In genomic region chr8:26437571-26437970, GRCm38 (mm10) we compare ENCODE assay signal across 24 mouse cellular contexts.
DNase-seq lines count a peak whose midpoint lies in the region; ATAC-seq and TF ChIP-seq lines count a peak whose summit lies in the region.
"Had no signal": no experiment of that assay in that cellular context is flagged by ENCODE, and none has a peak within 500 bp of the region (broad histone marks: within the 10 kb centered on the region; RNA-seq: fewer than 3 reads in every experiment).

No protein-coding gene starts in this region.

- H3K9me3 ChIP-seq in hindbrain, embryonic 10.5 days = no peaks in the 10 kb centered on the region
- H3K9me3 ChIP-seq in hindbrain, embryonic 13.5 days = no peaks in the 10 kb centered on the region
- no peaks in the 10 kb centered on the region for H3K9me3 ChIP-seq in liver, postnatal 0 days (ENCODE audit: low read length)
- H3K9me3 ChIP-seq: embryonic facial prominence, embryonic 12.5 days; embryonic facial prominence, embryonic 15.5 days; hindbrain, embryonic 15.5 days had no signal

- H3K27me3 ChIP-seq in hindbrain, embryonic 10.5 days (ENCODE audit: insufficient read depth, poor library complexity, severe bottlenecking) = no peaks in the 10 kb centered on the region
- H3K27me3 ChIP-seq in hindbrain, embryonic 13.5 days = no peaks in the 10 kb centered on the region
- no peaks in the 10 kb centered on the region for H3K27me3 ChIP-seq in liver, postnatal 0 days (ENCODE audit: insufficient read depth, low read length)
- H3K27me3 ChIP-seq: embryonic facial prominence, embryonic 12.5 days; embryonic facial prominence, embryonic 15.5 days; hindbrain, embryonic 15.5 days had no signal

- TF ChIP-seq EP300 in liver, postnatal 0 days (IDR thresholded peaks at IDR 0.05; ENCODE audit: low read depth) = no peak

- H3K4me3 ChIP-seq in hindbrain, embryonic 10.5 days = no peak overlapping the region
- H3K4me3 ChIP-seq in hindbrain, embryonic 13.5 days = no peak overlapping the region
- no peak overlapping the region for H3K4me3 ChIP-seq in liver, postnatal 0 days (ENCODE audit: low read depth, low read length)
- H3K4me3 ChIP-seq: embryonic facial prominence, embryonic 12.5 days; embryonic facial prominence, embryonic 15.5 days; gastrocnemius, adult 2 months; hindbrain, embryonic 15.5 days had no signal

- H3K27ac ChIP-seq in hindbrain, embryonic 10.5 days = peak overlapping the region; percentile 75; the same call in 1 of the 2 replicates
- H3K27ac ChIP-seq in hindbrain, embryonic 13.5 days = no peak overlapping the region
- H3K27ac ChIP-seq in liver, postnatal 0 days (ENCODE audit: low read depth) = no peak overlapping the region
- H3K27ac ChIP-seq: embryonic facial prominence, embryonic 12.5 days; embryonic facial prominence, embryonic 15.5 days; gastrocnemius, adult 2 months had no signal

- no peak overlapping the region for H3K9ac ChIP-seq in hindbrain, embryonic 13.5 days
- H3K9ac ChIP-seq in liver, postnatal 0 days (replicated peaks) = no peak overlapping the region
- H3K9ac ChIP-seq: embryonic facial prominence, embryonic 12.5 days; embryonic facial prominence, embryonic 15.5 days; forebrain, postnatal 0 days; hindbrain, embryonic 15.5 days had no signal

- no peak overlapping the region for H3K4me2 ChIP-seq in hindbrain, embryonic 13.5 days
- H3K4me2 ChIP-seq in liver, postnatal 0 days (ENCODE audit: low read depth, low read length) = no peak overlapping the region
- H3K4me2 ChIP-seq: embryonic facial prominence, embryonic 12.5 days; embryonic facial prominence, embryonic 15.5 days; heart, embryonic 11.5 days had no signal

- H3K4me1 ChIP-seq in hindbrain, embryonic 10.5 days (replicated peaks) = peaks cover 34% of the 10 kb centered on the region
- H3K4me1 ChIP-seq in hindbrain, embryonic 13.5 days (replicated peaks) = peaks cover 38% of the 10 kb centered on the region
- H3K4me1 ChIP-seq in liver, postnatal 0 days (ENCODE audit: insufficient read depth) = no peaks in the 10 kb centered on the region
- H3K4me1 ChIP-seq: embryonic facial prominence, embryonic 15.5 days had no signal

- no peaks in the 10 kb centered on the region for H3K36me3 ChIP-seq in hindbrain, embryonic 10.5 days
- H3K36me3 ChIP-seq in hindbrain, embryonic 13.5 days = no peaks in the 10 kb centered on the region
- H3K36me3 ChIP-seq in liver, postnatal 0 days (replicated peaks; ENCODE audit: insufficient read depth, low read length) = no peaks in the 10 kb centered on the region
- H3K36me3 ChIP-seq: embryonic facial prominence, embryonic 12.5 days; embryonic facial prominence, embryonic 15.5 days; hindbrain, embryonic 15.5 days had no signal

- WGBS in hindbrain, embryonic 10.5 days = 79% methylated on average over 3 of the region's 3 CpGs
- 60% methylated on average over 3 of the region's 3 CpGs for WGBS in hindbrain, embryonic 13.5 days
- 73% methylated on average over 3 of the region's 3 CpGs for WGBS in liver, postnatal 0 days (ENCODE audit: insufficient replicate concordance)

- no peak for ATAC-seq in hindbrain, embryonic 13.5 days (ENCODE audit: low FRiP score)
- ATAC-seq in liver, postnatal 0 days = no peak
- ATAC-seq: activated CD4-positive, CD25-positive, alpha-beta regulatory T cell, adult 4 months; forebrain, embryonic 14.5 days; forebrain, postnatal 0 days; inflammation-experienced regulatory T-cells, adult 6 months; intestine, embryonic 16.5 days had no signal

- no peak for TF ChIP-seq CTCF in liver, postnatal 0 days (IDR thresholded peaks at IDR 0.05; ENCODE audit: low read depth)

- peak; percentile 30 to 67 for DNase-seq in adrenal gland, adult (ENCODE audit: inconsistent age in 2 of 2, low spot score in 1 of 2)
- DNase-seq in adrenal gland, adult 8-10 months = no peak
- DNase-seq in hindbrain, embryonic 10.5 days (ENCODE audit: low spot score) = no peak
- DNase-seq in liver, postnatal 0 days = peak; percentile 4
- DNase-seq in liver = no peak
- DNase-seq in left cerebral cortex, adult 9 months (ENCODE audit: low spot score in 2 of 2) = no peak
- DNase-seq: cerebellum, adult 11 months; cerebellum, adult 2 months; cerebellum, adult 9-11 months; cerebellum, postnatal 25 days; forebrain, postnatal 0 days; gastrocnemius, adult 2 months; gastrocnemius, postnatal 14 days; heart, adult 18-20 months; heart, postnatal 36 days had no signal

Comparison
In these comparisons a context has a peak if more than half of its experiments do, and no peak if none do; other contexts are left out.
1. DNase-seq: peak in adrenal gland, adult (2 of 2) and liver, postnatal 0 days (single experiment); none in adrenal gland, adult 8-10 months (single experiment), hindbrain, embryonic 10.5 days (single experiment), liver (single experiment) and left cerebral cortex, adult 9 months (0 of 2).